Mouse (Mus musculus): Measurements from ENCODE around the gene Gm49673.
"Not testable (repeated sequence)": the region's sequence is repeated elsewhere in the genome, so short reads cannot be mapped to it uniquely, and the experiment has no call there.

Gene Gm49673

DNA sequence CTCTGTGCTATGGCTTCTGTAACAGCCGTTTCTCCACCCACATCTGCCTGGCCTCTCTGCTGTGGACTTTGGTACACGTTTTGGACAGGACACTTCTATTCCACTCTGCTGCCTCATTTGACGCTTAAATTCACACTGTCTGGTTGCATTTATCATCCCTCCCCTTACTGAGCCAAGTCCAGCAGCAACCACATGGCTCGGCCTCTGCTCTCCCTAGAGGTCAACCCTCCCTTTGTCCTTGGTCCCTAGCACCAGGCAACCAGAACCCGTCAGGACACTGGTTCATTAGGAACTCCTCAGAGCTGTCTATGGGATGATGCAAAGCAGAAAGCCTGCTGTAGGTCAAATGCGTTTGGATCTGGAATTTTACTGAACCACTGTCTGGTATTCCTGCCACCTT is 16.7 kb downstream of the Gm49673 start:
- not testable (repeated sequence) for DNase-seq (ENCODE audit: low spot score in 2 of 2)

DNA sequence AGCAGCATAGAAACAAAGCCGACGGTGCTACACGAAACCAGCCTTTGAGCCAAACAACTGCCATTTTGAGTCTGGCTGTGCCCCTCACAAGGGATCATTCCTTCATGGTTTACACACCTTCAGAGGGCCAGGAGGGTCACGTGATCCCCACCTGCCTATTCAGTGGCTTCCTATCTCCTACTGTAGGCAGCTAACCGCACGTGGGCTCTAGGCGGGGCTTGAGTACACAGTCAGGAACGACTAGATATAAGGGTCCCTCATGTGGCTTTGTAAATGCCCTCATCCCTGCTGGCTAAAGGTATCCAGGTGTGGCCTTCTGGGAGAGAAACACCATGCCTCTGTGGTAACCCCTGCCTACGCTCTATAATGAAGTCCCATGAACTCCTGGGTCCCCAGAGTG is 18.0 kb downstream of the Gm49673 start:
- DNase-seq (ENCODE audit: low spot score in 2 of 2) = not testable (repeated sequence)

DNA sequence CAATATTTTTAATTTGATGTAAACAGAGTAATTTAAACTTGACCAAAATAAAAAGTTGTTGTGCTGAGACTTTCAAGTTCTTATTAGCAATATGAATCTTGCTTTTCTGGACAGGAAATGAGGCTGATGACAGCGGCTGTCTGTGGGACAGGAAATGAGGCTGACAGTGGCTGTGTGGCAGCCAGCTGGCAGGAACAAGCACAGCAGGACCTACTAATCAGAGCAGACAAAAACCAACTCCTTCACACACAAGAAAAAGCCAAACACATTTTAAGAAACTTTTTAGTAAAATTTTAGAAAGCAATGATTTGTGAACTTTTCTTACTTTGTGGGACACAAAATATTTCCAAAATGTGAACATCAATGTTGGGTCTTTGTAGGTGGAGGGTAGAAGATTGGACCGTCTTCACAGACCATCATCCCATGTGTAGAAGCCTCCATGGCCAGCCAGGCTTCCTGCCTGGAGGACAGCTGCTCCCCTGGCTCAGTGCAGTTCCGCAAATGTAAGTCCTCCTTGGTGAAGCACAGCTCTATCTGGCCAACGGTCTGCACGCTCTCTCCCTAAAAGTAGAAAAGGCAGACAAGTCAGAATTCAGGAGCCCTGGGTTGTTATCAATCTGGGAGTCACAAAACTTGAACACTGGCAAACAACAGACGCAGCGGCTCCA is 19.1 kb downstream of the Gm49673 start:
- not testable (repeated sequence) for DNase-seq (ENCODE audit: low spot score in 2 of 2)

DNA sequence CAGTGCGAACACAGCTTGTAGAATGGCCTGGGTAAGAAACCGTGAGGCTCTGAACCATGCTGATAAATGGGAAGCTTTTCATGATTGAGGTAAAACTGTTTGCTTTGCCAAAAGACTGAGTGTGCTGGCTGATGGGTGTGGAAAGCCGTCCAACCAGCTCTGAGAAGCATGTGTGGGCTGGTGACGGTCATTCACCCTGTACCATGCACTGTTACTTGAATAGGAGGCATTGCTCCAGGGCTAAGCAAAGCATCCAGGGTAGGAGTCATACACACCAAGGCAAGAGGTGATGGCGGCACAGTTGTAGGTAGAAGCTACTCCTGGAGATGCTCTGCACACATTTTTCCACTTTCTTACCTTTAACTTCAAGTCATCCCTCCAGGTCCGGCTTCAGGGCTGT is 23.0 kb downstream of the Gm49673 start:
- DNase-seq (ENCODE audit: low spot score in 2 of 2) = not testable (repeated sequence)

DNA sequence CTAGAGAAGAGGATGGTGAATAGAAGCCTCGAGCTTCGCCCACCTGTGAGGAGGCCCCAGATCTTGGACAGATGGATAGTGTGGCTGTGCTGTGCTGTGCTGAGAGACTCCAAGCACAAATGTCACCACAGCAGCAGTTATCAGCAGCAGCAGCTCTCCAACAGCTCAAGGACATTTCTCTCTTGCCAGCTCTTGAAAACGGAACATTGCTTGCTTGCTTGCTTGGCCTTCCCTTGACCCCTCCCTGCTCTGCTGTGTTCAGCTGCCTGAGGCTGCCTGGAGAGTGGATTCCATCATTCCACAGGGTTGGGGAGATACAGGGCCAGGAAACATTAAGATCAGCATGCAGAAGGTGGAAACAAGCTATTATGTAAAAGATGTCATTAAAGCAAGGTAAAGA is 24.6 kb downstream of the Gm49673 start:
- not testable (repeated sequence) for DNase-seq (ENCODE audit: low spot score in 2 of 2)

DNA sequence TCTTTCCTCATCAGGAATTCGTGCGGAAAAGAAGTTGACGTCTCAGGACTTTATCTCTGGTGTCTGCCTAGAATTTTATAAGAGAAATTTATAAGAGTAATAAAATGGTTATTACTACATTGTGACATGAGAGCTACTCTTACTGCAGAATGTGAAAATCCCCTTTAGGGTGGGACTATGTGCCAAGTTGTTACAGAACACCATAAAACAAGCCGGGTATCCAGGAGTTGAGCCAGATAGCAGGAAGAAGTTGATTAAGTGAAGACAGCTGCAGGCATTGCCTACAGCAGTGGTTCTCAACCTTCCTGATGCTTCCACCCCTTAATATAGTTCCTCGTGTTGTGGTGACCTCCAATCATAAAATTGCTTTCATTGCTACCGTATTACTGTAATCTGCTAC is 30.7 kb downstream of the Gm49673 start:
- DNase-seq (ENCODE audit: low spot score in 2 of 2) = not testable (repeated sequence)

DNA sequence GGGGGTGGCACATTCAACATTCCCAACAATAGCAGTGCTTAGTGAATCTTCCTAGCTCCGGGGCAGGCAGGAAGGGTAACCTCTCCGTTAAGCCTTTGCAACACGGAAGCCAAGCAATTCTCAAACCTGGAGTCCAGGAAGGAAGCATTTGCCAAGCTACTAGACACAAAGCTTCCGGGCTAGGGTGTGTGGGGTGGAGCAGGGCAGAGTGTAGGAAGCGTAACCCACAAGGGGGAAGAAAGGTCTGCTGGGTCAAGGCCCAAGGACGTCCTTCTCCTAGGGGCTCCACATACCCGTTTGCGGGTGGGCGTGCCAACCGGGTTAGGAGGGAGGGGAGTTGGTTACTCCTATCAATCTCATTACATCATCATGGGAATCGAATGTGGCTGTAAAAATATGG is 31.2 kb downstream of the Gm49673 start:
- DNase-seq (ENCODE audit: low spot score in 2 of 2) = not testable (repeated sequence)

DNA sequence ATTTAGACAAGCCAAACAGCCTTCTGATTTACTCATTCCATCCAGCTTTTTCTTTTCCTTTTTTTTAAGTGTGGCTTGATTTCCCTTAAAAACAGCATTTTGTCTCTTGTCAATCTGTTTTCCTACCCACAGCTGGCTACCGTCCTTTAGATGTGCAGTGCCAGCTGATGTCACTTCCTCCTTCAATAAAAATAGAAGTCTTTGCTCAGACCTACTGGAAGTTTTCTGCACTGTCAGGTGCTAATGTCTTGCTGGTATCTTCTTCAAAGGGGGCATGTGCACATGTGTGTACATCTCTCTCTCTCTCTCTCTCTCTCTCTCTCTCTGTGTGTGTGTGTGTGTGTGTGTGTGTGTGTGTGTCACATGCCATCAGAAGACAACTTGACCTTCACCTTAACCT is 35.4 kb downstream of the Gm49673 start:
- DNase-seq (ENCODE audit: low spot score in 2 of 2) = not testable (repeated sequence)

DNA sequence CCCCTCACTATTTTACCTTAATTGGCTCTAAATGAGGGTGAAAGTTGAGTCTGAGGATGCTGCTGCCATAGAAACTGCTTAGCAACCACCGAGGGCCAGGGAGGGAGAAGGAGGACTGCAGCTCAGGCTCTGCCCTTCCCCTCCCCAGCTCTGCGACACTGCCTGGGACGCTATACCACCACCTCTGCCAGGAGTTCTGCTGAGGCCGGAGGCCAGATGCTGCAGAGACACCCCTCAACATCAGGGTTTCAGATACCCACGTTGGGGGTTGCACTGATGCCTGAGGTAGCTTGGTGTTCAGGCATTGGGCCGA is 46.3 kb downstream of the Gm49673 start:
- not testable (repeated sequence) for DNase-seq (ENCODE audit: low spot score in 2 of 2)

DNA sequence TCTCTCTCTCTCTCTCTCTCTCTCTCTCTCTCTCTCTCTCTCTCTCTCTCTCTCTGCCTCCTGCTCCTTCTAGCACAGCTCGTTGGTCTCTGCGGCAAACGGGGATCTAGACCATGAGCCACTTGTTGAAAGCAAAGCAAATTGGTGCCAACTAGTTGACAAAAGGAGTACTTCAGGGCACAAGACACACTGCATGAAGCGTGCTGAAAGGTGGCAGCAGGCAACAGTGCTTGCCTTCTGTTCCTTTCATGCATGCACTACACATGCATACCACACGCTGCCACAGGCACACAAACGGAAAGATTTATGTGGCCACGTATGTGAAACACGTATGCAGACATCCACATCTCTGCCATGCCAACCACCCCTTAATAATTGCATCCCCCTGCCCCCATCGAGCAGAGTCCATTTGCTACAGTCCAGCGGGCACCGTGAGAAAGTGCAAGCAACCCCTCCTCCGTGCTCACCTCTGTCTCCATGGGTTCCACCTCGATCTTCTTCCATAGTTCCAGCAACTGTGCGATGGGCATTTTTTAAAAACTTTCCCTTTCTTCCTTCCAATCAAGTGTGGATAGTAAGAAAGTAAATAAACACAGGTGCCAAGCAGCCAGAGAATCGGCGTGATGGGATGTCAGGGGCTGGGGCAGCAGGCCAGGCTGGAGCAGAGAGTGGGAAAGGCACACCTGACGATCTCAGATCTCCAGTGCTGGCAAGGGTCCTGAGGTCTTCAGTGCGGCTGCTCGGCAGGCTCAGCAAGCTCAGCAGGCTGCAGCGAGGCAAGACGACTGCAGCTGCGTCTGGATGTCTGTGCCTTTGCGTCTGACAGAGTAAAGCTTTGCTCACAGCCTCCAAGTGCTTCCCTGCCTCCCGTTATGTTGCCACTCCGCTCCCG is 46.9 kb downstream of the Gm49673 start:
- DNase-seq (ENCODE audit: low spot score in 2 of 2) = not testable (repeated sequence)

DNA sequence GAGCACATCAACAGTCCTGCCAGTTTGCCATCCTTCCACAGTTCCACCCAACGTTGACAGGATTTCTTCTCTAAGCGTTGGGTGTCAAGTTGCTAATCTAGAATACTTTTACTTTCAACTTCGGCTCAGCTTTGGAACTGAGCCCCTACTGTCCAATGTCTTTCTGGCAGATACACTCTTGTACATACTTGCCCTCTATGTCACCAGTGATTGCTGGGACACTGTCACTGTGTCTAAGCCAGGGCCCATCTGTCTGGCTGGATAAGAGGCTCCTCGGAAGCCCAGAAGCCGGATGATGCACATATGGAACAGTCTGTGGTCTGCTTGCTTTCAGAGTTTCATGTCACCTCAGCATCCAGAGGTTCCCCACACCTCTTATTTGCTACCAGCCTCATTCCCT is 51.4 kb downstream of the Gm49673 start:
- DNase-seq (ENCODE audit: low spot score in 2 of 2) = not testable (repeated sequence)

DNA sequence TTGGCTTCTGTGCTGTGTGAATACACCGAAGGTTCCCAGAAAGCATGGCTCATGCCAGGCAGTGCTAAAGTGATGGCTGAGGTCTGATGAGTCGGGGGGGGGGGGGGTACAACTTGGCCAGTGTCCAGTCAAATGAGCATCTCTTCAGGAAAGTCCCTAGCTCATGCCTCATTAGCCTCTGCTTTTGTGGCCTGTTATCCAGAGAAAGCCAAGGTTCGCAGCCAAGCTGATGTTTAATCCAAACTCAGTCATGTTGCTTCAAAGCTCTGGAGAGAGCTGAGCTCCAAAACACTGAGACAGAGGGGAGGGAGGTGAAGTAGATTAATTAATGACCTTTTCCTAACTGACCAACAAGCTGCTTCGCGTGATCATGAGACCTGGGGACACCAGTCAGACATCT is 51.9 kb downstream of the Gm49673 start:
- not testable (repeated sequence) for DNase-seq (ENCODE audit: low spot score in 2 of 2)

DNA sequence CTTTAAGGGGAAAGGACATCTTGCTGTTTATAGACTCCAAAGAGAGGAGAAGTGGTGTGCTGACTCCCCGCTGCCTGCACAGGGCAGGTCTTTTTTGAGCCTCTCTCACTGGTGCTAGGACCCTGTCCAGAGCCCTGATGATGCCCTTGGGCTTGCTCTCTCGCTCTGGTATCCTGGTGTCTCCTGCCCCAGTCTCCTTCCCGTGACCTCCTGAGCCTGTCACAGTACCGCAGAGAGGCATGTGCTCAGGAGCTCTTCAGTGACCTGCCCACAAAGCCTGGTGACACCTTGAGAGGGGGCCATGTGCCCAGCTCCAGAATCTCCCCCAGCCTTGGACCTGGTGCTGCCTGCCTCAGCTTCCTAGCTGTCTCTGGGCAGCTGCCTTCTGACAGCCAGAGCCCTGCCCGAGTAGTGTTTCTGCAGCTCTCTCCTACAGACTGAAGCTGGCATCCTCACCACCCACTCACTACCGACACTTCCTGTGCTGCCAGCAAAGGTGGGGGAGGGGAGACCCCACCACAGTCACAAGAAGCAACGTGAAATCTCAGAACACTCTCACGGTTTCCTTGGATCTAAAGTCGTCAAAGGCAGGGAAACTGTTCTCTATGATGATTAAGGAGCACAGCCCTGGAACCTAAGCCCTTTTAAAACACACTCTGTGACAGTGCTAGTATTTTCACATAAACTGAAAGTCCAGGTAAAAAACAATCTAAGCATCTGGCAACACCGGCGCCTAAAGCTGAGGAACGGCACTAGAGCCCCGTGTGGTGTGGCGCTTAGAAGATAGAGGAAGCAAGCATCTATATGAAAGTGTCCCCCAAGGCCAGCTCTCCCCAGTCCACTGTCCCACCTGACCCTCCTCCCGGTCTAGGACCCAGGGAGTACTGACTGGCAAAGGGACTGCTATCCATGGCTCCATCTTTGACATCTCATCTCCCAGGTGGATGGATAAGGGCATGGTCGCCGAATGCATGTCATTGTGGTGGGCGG is 54.8 kb downstream of the Gm49673 start:
- not testable (repeated sequence) for DNase-seq (ENCODE audit: low spot score in 2 of 2)

DNA sequence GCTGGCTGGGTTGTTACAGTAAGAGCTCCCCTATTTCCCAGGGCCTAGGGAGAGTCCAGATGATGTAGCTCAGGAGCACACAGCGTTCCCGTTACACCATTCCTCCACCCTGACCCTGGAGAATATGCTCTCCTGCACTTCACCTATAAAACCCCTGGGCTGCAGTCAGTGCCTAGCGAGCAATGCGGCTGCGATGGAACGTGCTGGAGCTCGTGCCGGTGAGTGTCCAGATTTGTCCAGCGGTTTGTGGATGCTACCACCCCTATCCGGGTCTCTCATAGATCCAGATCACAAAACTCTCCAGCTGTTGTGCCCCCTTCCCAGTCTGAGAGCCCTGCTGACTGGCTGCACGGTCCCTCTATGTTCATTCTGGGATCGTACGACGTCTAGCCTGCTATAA is 56.3 kb downstream of the Gm49673 start:
- not testable (repeated sequence) for DNase-seq (ENCODE audit: low spot score in 2 of 2)

DNA sequence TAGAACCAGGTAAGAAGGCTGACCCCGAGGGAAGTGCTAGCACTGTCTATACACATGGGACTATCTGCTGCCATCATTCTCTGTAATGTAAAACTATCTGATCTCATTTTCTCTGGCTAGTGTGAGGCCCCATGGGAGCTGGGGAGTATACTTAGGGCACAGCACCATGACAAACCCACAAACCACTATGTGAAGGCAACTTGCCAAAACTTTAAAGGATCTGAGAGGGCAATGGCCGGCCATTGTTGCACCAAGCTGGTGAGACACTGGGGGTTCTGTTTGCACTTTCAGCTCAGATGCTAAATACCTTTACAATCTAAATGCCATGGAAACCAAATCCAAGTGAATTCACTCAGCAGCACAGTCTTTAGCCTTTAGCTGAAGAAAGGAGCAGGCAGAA is 77.7 kb downstream of the Gm49673 start:
- DNase-seq (ENCODE audit: low spot score in 2 of 2) = not testable (repeated sequence)

DNA sequence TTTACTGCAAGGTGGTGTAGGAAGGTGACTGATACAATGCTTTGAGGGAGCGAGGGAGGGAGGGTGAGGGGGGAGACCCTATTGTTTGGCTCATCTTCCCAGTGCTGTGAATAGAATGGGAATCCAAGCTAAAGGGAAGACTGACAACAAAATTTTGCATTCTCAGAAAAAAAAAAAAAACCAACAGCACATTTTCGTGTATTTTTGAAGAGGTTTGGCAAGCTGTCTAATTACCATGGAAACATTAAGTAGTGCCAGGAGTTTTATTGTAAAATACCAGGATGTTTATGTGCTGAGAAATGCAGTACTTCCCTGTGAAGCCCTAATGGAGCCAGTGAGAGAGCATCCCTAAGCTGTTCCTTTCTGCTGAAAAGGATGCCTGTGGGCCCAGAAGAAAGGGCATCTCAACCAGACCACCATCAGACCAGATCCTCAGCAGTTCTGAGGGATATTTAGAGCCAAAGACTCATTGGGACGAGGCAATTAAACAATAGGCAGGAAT is 90.9 kb downstream of the Gm49673 start:
- DNase-seq (ENCODE audit: low spot score in 2 of 2) = not testable (repeated sequence)

DNA sequence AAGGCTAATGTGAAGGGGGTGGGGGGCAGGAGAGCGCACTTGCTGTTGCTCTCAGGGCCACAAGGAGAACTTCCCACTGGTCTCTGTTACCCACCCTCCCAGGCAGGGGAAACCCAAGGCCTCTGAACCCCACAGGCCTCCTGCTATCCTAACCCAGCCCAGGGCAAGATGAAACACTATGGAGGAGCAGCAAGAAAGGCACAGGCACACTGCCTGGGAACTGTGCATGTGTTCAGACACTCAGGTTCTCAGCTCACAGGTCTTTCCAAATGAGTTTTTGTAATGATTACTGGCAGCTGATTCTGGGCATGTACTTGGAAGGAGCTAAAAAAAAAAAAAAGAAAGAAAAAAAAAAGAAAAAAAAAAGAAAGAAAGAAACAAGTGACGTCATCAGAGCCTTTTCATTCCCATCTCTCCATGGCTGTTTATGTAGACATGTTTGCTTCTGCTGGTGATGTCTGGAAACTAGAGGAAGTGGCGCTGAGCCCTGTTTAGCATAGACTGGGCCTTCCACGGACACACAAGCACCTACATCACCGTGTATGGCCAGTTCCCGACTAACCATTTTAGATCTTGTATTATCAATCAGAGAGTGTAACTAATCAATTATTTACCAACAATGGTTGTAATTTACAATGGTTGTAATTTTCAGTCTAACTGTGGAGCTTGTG is 91.5 kb downstream of the Gm49673 start:
- DNase-seq (ENCODE audit: low spot score in 2 of 2) = not testable (repeated sequence)

DNA sequence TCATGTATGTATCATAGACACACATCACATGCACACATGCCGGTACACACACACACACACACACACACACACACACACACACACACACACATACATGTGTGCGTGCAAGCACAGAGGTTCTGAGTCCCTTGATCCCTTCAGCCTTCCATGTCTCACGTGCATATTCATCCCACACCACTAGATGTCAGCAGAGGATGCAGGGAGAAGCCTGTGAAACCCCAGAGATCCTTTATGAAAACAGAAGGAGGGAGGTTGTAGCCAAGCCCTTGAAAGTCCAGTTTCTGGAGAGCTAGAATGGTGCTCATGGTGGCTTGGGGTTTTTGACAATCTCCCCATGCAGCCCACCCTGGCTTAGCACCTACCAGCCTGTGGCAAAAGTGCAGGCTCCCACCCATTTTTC is 96.3 kb downstream of the Gm49673 start:
- DNase-seq (ENCODE audit: low spot score in 2 of 2) = peak; percentile 53 to 79

DNA sequence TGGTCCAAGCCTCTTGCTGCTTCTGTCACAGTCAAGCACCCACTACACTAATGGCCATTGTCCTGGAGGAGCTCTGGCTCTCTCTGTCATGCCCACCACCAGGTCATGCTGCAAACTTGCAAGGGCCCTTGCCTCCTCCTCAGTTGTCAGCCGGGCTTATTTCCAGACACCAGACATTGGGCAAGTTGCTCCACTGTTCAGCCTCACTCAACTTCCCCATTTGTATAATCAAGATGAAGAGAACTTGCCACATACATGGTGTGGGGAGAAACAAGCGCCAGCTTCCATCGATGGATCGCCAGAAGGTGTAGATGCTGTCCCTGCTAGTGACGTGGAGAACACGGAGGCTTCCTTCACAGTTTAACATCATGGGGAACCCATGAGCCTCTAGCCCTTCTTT is 97.4 kb downstream of the Gm49673 start:
- not testable (repeated sequence) for DNase-seq (ENCODE audit: low spot score in 2 of 2)

DNA sequence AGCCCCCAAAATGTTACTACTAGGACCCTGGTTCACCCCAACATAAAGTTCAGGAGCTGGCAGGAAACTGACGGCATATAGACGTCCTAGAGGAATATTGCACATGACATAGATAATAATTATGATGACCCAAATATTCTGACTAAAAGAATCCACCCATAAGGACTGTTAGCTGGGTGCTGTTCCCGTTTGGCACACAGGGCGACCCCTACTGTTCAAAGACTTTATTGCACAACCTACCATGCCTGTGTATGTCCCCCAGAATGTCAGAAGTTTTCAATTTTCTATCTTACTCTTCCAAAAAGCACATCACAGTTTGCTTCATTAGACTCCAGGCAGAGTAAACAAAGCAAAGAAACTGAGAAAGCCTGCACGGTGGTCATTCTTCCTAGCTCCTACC is 101.4 kb downstream of the Gm49673 start:
- DNase-seq (ENCODE audit: low spot score in 2 of 2) = peak in 1 of 2 experiments; percentile 68

DNA sequence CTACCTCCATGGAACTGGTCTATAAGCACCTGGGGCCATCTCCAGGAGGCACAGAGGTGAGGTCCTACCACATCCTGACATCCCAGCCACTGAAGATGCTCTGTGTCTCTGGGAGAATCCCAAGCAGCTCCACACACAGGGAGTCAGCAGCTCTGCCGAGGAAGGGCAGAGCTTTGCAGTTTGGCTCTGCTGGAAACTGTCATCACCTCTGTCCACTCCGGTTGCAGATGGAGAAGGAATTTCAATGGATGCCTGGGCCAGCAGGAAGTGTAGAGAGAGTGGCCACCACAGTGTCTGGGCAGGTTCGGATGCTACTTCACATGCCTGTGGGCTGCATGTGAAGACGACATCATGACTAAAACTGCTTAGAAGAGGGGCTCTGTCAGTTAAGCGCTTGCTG is 106.4 kb downstream of the Gm49673 start:
- DNase-seq (ENCODE audit: low spot score in 2 of 2) = not testable (repeated sequence)

Measured in urinary bladder, postnatal 4 days (tissue).